Mouse (Mus musculus) embryonic facial prominence, embryonic 13.5 days (tissue): ENCODE measurements around the gene Rrp36. TPM values are rescaled to one million over a fixed set of nuclear protein-coding genes. Genes with fewer than 3 reads are reported as not detected.

Experiments used
- ATAC-seq: fragments of 200-750 bp; cut with Nextera tagmentation; 2 replicates; pipeline ENCODE4 v1.8.0; 2017; ENCODE audit warnings: low read depth; ENCODE audit not compliant: insufficient number of reproducible peaks, insufficient read depth, low FRiP score, low TSS enrichment
- H3K27ac ChIP-seq: fragments of 300-500 bp; sonication (generic); 2 replicates; pipeline ENCODE4 v1.5.1; 2015; ENCODE audit warnings: moderate library complexity, mild to moderate bottlenecking, inconsistent platforms
- H3K27me3 ChIP-seq: fragments of 300-500 bp; sonication (generic); 2 replicates; pipeline ENCODE4 v1.6.1; 2015; ENCODE audit warnings: mild to moderate bottlenecking, inconsistent platforms
- H3K36me3 ChIP-seq: fragments of 300-500 bp; sonication (generic); 2 replicates; pipeline ENCODE4 v1.6.1; 2015; ENCODE audit warnings: mild to moderate bottlenecking, inconsistent platforms
- H3K4me1 ChIP-seq: fragments of 300-500 bp; sonication (generic); 2 replicates; pipeline ENCODE4 v1.6.1; 2015; ENCODE audit warnings: inconsistent platforms
- H3K4me2 ChIP-seq: fragments of 300-500 bp; sonication (generic); 2 replicates; pipeline ENCODE4 v1.6.1; 2015; ENCODE audit warnings: moderate library complexity, mild to moderate bottlenecking, inconsistent platforms
- H3K4me3 ChIP-seq: fragments of 300-500 bp; sonication (generic); 2 replicates; pipeline ENCODE4 v1.5.1; 2015; ENCODE audit warnings: mild to moderate bottlenecking, inconsistent platforms
- H3K9ac ChIP-seq: fragments of 300-500 bp; sonication (generic); 2 replicates; pipeline ENCODE4 v1.6.1; 2015; ENCODE audit warnings: mild to moderate bottlenecking, inconsistent platforms
- H3K9me3 ChIP-seq: fragments of 300-500 bp; sonication (generic); 2 replicates; pipeline ENCODE4 v1.6.1; 2016; ENCODE audit warnings: inconsistent platforms
- whole genome bisulfite sequencing: fragments of 180-500 bp; shearing (Covaris S2); methylation state at CpG from one replicate; pipeline ENCODE4 v1.1.7; 2015; ENCODE audit warnings: mixed read lengths; 5-methylcytosine and 5-hydroxymethylcytosine counted together
- polyA plus RNA-seq: library from polyadenylated mRNA; unstranded; fragments of >200 nt; fragmentation: Nextera tagmentation; extraction: Ambion mirVana; gene quantifications from 2 replicates; pipeline ENCODE4 v1.2.1, GENCODE M21; 2015

Rrp36 gene
- polyA plus RNA-seq, 1 experiment from 2014 or later, result 75.6 TPM

- H3K4me3 ChIP-seq, result peak overlapping the region; percentile 77
- H3K27ac ChIP-seq, result peak overlapping the region; percentile 55
- H3K27me3 ChIP-seq, result no peaks in the 10 kb centered on the region
- no peaks in the 10 kb centered on the region for H3K9me3 ChIP-seq
- WGBS, result 12% methylated on average over 11 of the region's 11 CpGs
- peaks cover 28% of the 10 kb centered on the region for H3K36me3 ChIP-seq
- peak overlapping the region; percentile 95 for H3K4me2 ChIP-seq
- H3K9ac ChIP-seq, result peak overlapping the region; percentile 86
- ATAC-seq, result no peak
- H3K4me1 ChIP-seq, result peaks cover 31% of the 10 kb centered on the region
These were observed 29.2 kb downstream of the Rrp36 start for GRCm38 (mm10) chr17:46644916-46645475.

GRCm38 (mm10) chr17:46644152-46644805 is 29.9 kb downstream of the Rrp36 start:
- WGBS, result 88% methylated on average over 12 of the region's 12 CpGs
- Histone ChIP-seq H3K9ac (peak overlapping the region; percentile 86), H3K36me3 (peaks cover 35% of the 10 kb centered on the region), H3K4me3 (peak overlapping the region; percentile 77), H3K27ac (no peak overlapping the region), H3K9me3 (no peaks in the 10 kb centered on the region), H3K4me1 (peaks cover 24% of the 10 kb centered on the region), H3K4me2 (peak overlapping the region; percentile 95), H3K27me3 (no peaks in the 10 kb centered on the region)
- ATAC-seq, result no peak

GRCm38 (mm10) chr17:46642060-46642459 is 32.1 kb downstream of the Rrp36 start:
- H3K9me3 ChIP-seq, result no peaks in the 10 kb centered on the region
- no peak overlapping the region for H3K4me3 ChIP-seq
- no peak overlapping the region for H3K4me2 ChIP-seq
- H3K27ac ChIP-seq, result no peak overlapping the region
- H3K9ac ChIP-seq, result no peak overlapping the region
- no peak for ATAC-seq
- H3K27me3 ChIP-seq, result no peaks in the 10 kb centered on the region
- WGBS, result 92% methylated on average over 17 of the region's 17 CpGs
- H3K4me1 ChIP-seq, result peaks cover 23% of the 10 kb centered on the region
- peaks cover 31% of the 10 kb centered on the region for H3K36me3 ChIP-seq

- H3K9ac ChIP-seq, result no peak overlapping the region
- H3K36me3 ChIP-seq, result peaks cover 43% of the 10 kb centered on the region
- H3K4me2 ChIP-seq, result no peak overlapping the region
- no peak for ATAC-seq
- H3K27ac ChIP-seq, result no peak overlapping the region
- WGBS, result 80% methylated on average over 9 of the region's 9 CpGs
- no peaks in the 10 kb centered on the region for H3K27me3 ChIP-seq
- no peaks in the 10 kb centered on the region for H3K9me3 ChIP-seq
- H3K4me3 ChIP-seq, result no peak overlapping the region
- peaks cover 20% of the 10 kb centered on the region for H3K4me1 ChIP-seq
These were observed 34.2 kb downstream of the Rrp36 start for GRCm38 (mm10) chr17:46639929-46640328.

GRCm38 (mm10) chr17:46636831-46637523 is 37.2 kb downstream of the Rrp36 start:
- Histone ChIP-seq H3K4me1 (peaks cover 10% of the 10 kb centered on the region), H3K36me3 (peaks cover 51% of the 10 kb centered on the region), H3K9me3 (no peaks in the 10 kb centered on the region), H3K4me3 (peak overlapping the region; percentile 17), H3K27ac (no peak overlapping the region), H3K9ac (peak overlapping the region; percentile 41), H3K4me2 (peak overlapping the region; percentile 49), H3K27me3 (no peaks in the 10 kb centered on the region)
- ATAC-seq, result peak; percentile 21; the same call in 1 of the 2 replicates
- 14% methylated on average over 15 of the region's 15 CpGs for whole genome bisulfite sequencing

GRCm38 (mm10) chr17:46629685-46630441 is 44.3 kb downstream of the Rrp36 start:
- WGBS, result 7% methylated on average over 12 of the region's 12 CpGs
- Histone ChIP-seq H3K27ac (peak overlapping the region; percentile 97), H3K36me3 (peaks cover 18% of the 10 kb centered on the region), H3K27me3 (no peaks in the 10 kb centered on the region), H3K9ac (peak overlapping the region; percentile 99), H3K4me2 (peak overlapping the region; percentile 80), H3K4me3 (peak overlapping the region; percentile 98), H3K9me3 (no peaks in the 10 kb centered on the region), H3K4me1 (peaks cover 56% of the 10 kb centered on the region)
- ATAC-seq, result peak; percentile 56

GRCm38 (mm10) chr17:46628791-46629684 is 45.1 kb downstream of the Rrp36 start, which contains the start of gene Ptk7:
TSS of gene Ptk7 (minus strand) at chr17:46629504.
- peak within 1 kb of the TSS; percentile 80 for H3K4me2 ChIP-seq
- H3K4me1 ChIP-seq, result peaks cover 64% of the 10 kb centered on the region
- peak within 1 kb of the TSS; percentile 97 for H3K27ac ChIP-seq
- under 1% methylated on average over 74 of the region's 90 CpGs for WGBS
- peaks cover 17% of the 10 kb centered on the region for H3K36me3 ChIP-seq
- H3K9me3 ChIP-seq, result no peaks in the 10 kb centered on the region
- peak within 1 kb of the TSS; percentile 98 for H3K4me3 ChIP-seq
- peak; percentile 69 for ATAC-seq
- no peaks in the 10 kb centered on the region for H3K27me3 ChIP-seq
- peak within 1 kb of the TSS; percentile 99 for H3K9ac ChIP-seq

GRCm38 (mm10) chr17:46628471-46628790 is 45.7 kb downstream of the Rrp36 start:
- H3K27me3 ChIP-seq, result no peaks in the 10 kb centered on the region
- H3K27ac ChIP-seq, result peak overlapping the region; percentile 97
- H3K36me3 ChIP-seq, result peaks cover 17% of the 10 kb centered on the region
- no peak for ATAC-seq
- peak overlapping the region; percentile 80 for H3K4me2 ChIP-seq
- H3K4me1 ChIP-seq, result peaks cover 70% of the 10 kb centered on the region
- WGBS, result under 1% methylated on average over 13 of the region's 13 CpGs
- H3K9ac ChIP-seq, result peak overlapping the region; percentile 99
- H3K9me3 ChIP-seq, result no peaks in the 10 kb centered on the region
- peak overlapping the region; percentile 98 for H3K4me3 ChIP-seq

- peak overlapping the region; percentile 97 for H3K27ac ChIP-seq
- no peak for ATAC-seq
- peaks cover 80% of the 10 kb centered on the region for H3K4me1 ChIP-seq
These were observed 46.7 kb downstream of the Rrp36 start for GRCm38 (mm10) chr17:46627409-46627808.

GRCm38 (mm10) chr17:46624598-46624997 is 49.6 kb downstream of the Rrp36 start:
- peaks cover 85% of the 10 kb centered on the region for H3K4me1 ChIP-seq
- no peaks in the 10 kb centered on the region for H3K27me3 ChIP-seq
- H3K36me3 ChIP-seq, result no peaks in the 10 kb centered on the region
- no peaks in the 10 kb centered on the region for H3K9me3 ChIP-seq
- 50% methylated on average over 12 of the region's 12 CpGs for WGBS
- H3K9ac ChIP-seq, result peak overlapping the region; percentile 65
- no peak for ATAC-seq
- peak overlapping the region; percentile 29 for H3K4me3 ChIP-seq
- peak overlapping the region; percentile 99 for H3K27ac ChIP-seq
- H3K4me2 ChIP-seq, result peak overlapping the region; percentile 80

More at GRCm38 (mm10) chr17:46627409-46627808, 46.7 kb downstream of the Rrp36 start:
- peak overlapping the region; percentile 99 for H3K9ac ChIP-seq
- no peaks in the 10 kb centered on the region for H3K27me3 ChIP-seq
- 43% methylated on average over 6 of the region's 6 CpGs for WGBS
- peaks cover 11% of the 10 kb centered on the region for H3K36me3 ChIP-seq
- H3K4me3 ChIP-seq, result peak overlapping the region; percentile 98
- no peaks in the 10 kb centered on the region for H3K9me3 ChIP-seq
- peak overlapping the region; percentile 80 for H3K4me2 ChIP-seq
